Mouse (Mus musculus): Measurements from ENCODE around the gene Mesp1. TPM values are rescaled to one million over a fixed set of nuclear protein-coding genes. Genes with fewer than 3 reads are reported as not detected.
A peak's percentile ranks its signal among the peaks of the same experiment; 100 is the strongest.
"Not testable (repeated sequence)": the region's sequence is repeated elsewhere in the genome, so short reads cannot be mapped to it uniquely, and the experiment has no call there.

Mesp1 gene
- total RNA-seq, 1 experiment from 2014 or later = not detected

DNA sequence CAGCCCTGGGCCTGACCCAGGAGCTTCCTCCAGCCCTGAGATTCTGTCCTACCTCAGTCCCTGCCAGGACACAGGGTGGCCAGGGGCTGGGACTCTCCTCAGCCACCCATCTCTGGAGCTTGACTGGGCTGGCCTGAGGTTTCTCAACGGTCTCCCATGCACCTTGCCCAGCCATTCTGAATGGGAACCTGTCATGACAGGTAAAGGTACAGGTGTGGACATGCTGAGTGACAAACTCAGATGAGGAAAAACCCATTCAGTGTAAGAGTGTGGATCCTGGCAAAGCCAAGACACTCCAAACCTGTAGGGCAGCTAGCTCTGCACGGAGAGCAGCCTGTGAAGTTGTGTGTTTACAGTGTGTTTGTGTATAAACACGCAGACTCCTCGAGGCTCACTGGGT lies 6.7 kb upstream of the Mesp1 start:
- ATAC-seq (replicated peaks in 1 of 2; ENCODE audit: insufficient read depth in 1 of 2, low FRiP score in 2 of 2, low TSS enrichment in 1 of 2, low read depth in 1 of 2, poor library complexity in 2 of 2, severe bottlenecking in 2 of 2) = no peak

DNA sequence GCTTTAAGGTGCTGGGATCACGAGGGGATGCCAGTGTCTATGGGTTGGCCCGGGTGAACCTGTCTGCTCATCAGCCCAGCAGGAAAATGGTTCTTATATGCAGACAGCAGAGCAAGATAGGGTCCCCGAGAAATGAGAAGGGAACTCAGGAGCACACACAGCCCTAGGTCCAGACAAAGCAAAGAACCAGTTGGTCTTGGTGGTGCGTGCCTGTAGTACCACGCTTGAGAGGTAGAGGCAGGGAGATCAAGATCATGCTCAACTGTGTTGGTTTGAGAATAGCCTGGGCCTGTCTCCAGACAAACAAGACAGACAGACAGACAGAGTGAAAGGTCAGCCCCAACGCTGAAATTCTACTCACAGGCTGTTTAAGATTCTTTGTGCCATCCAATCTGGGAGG lies 5.9 kb upstream of the Mesp1 start:
- ATAC-seq (replicated peaks in 1 of 2; ENCODE audit: insufficient read depth in 1 of 2, low FRiP score in 2 of 2, low TSS enrichment in 1 of 2, low read depth in 1 of 2, poor library complexity in 2 of 2, severe bottlenecking in 2 of 2) = no peak

- peak; percentile 61 to 62; a peak in 3 of 4 replicates for ATAC-seq (replicated peaks in 1 of 2; ENCODE audit: insufficient read depth in 1 of 2, low FRiP score in 2 of 2, low TSS enrichment in 1 of 2, low read depth in 1 of 2, poor library complexity in 2 of 2, severe bottlenecking in 2 of 2)
Observed at GRCm38 (mm10) chr7:79799048-79799447, 5.5 kb upstream of the Mesp1 start.

DNA sequence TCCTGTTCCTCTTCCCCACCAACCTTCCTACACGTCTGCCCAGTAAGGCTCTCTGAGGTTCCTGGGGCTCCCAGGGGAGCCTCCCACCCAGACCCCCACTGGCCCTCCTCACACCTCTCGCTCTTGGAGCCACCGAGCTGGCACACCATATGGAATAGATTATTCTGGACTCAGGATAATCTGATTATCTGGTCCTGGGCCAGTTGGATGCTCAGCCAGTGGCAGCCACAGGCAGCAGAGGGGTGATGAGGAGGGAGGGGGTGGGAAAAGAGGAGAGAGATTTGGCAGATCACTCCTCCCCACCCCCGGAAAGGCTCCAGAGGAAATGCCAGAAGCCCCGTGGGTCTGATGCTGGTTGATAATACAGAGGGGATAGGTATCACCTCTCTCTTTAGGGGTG lies 5.0 kb upstream of the Mesp1 start:
- ATAC-seq (replicated peaks in 1 of 2; ENCODE audit: insufficient read depth in 1 of 2, low FRiP score in 2 of 2, low TSS enrichment in 1 of 2, low read depth in 1 of 2, poor library complexity in 2 of 2, severe bottlenecking in 2 of 2) = no peak

DNA sequence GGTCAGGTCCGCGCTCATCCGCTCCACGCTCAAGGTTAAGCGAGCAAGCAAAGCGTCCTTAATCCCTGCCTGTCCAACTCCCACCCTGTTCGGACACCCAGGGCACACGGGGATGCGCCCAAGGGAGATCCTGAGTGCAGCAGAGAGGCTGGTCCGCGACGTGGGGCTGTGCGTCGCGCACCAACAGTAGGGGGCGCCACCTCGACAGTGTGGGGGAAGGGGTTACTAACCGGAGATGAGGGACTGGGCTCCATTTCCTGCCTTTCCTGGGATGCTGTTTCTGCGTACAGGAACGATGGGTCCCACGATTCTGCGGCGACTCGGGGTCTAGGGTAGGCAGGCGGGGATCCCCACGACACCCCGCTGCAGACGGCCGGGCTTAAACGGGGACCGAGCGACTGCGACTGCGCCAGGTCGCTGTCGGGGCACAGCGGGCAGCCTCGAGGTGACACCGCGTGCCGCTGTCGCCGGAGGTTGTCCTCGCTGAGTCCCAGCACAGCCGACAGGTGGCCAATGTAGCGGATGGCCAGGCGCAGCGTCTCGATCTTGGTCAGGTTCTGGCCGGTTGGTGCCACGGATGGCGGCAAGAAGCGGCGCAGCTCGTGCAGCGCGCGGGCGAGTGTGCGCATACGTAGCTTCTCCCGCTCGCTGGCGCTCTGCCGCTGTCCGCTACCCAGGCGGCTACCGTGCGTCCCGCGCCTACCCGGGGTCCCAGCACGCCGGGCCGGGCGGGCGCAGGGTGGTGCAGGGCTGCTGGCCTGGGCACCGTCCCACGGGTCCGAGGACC lies 760 bp downstream of the Mesp1 start:
- ATAC-seq (replicated peaks in 1 of 2; ENCODE audit: insufficient read depth in 1 of 2, low FRiP score in 2 of 2, low TSS enrichment in 1 of 2, low read depth in 1 of 2, poor library complexity in 2 of 2, severe bottlenecking in 2 of 2) = peak; percentile 8 to 41; a peak in 3 of 4 replicates

DNA sequence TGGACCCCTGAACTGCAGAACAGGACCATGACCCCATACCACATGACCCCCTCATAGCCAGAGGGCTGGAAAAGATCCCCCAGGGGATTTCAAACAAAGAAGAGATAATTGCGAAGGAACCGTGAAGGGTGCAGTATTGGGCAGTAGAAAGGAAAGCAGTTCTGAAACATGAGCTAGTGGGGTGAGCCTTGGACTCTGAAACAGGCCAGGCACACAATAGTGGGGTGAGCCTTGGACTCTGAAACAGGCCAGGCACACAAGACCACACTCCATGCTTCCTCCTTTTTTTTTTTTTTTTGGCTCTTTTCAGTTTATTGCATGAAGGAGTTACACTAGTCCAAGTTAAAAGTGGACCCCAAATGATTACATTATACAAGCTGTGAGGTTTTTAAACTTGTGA lies 3.8 kb downstream of the Mesp1 start:
- ATAC-seq (replicated peaks in 1 of 2; ENCODE audit: insufficient read depth in 1 of 2, low FRiP score in 2 of 2, low TSS enrichment in 1 of 2, low read depth in 1 of 2, poor library complexity in 2 of 2, severe bottlenecking in 2 of 2) = not testable (repeated sequence)

- peak; percentile 55 to 74 for ATAC-seq (replicated peaks in 1 of 2; ENCODE audit: insufficient read depth in 1 of 2, low FRiP score in 2 of 2, low TSS enrichment in 1 of 2, low read depth in 1 of 2, poor library complexity in 2 of 2, severe bottlenecking in 2 of 2)
Observed at GRCm38 (mm10) chr7:79786295-79786694, 7.3 kb downstream of the Mesp1 start.

GRCm38 (mm10) chr7:79782516-79782855 lies 11.1 kb downstream of the Mesp1 start:
- no peak for ATAC-seq (replicated peaks in 1 of 2; ENCODE audit: insufficient read depth in 1 of 2, low FRiP score in 2 of 2, low TSS enrichment in 1 of 2, low read depth in 1 of 2, poor library complexity in 2 of 2, severe bottlenecking in 2 of 2)

DNA sequence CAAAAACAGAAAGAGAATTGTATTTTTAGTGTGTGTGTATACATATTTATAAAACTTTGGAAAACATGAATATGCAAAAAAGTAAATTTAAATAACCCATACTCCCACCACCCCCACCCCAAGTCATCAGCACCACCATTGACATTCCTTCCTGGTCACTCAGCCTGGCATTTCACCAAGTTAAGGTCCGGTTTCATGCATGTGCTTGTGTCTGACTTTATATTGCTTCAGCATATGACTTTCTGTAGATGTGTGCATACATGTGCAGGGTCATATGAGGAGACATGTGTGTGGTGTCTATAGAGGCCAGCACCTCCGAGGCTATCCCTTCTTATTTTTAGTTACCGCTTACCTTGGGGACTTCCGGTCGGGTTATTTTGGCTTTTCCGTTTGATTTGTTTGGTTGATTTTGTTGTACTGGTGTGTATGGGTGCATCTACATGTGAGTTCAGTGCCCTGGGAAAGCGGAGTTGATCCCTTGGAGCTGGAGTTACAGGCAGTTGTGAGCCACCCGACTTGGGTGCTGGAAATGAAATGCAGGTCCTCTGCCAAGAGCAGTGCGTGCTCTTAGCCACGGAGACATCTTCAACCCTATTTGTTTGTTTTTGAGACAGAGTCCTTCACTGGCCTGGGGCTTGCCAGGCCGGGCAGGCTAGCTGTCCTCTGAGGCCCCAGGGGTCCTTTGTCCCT lies 11.6 kb downstream of the Mesp1 start:
- no peak for ATAC-seq (replicated peaks in 1 of 2; ENCODE audit: insufficient read depth in 1 of 2, low FRiP score in 2 of 2, low TSS enrichment in 1 of 2, low read depth in 1 of 2, poor library complexity in 2 of 2, severe bottlenecking in 2 of 2)

GRCm38 (mm10) chr7:79780647-79781626 lies 12.7 kb downstream of the Mesp1 start:
- peak; percentile 91 to 94 for ATAC-seq (replicated peaks in 1 of 2; ENCODE audit: insufficient read depth in 1 of 2, low FRiP score in 2 of 2, low TSS enrichment in 1 of 2, low read depth in 1 of 2, poor library complexity in 2 of 2, severe bottlenecking in 2 of 2)

DNA sequence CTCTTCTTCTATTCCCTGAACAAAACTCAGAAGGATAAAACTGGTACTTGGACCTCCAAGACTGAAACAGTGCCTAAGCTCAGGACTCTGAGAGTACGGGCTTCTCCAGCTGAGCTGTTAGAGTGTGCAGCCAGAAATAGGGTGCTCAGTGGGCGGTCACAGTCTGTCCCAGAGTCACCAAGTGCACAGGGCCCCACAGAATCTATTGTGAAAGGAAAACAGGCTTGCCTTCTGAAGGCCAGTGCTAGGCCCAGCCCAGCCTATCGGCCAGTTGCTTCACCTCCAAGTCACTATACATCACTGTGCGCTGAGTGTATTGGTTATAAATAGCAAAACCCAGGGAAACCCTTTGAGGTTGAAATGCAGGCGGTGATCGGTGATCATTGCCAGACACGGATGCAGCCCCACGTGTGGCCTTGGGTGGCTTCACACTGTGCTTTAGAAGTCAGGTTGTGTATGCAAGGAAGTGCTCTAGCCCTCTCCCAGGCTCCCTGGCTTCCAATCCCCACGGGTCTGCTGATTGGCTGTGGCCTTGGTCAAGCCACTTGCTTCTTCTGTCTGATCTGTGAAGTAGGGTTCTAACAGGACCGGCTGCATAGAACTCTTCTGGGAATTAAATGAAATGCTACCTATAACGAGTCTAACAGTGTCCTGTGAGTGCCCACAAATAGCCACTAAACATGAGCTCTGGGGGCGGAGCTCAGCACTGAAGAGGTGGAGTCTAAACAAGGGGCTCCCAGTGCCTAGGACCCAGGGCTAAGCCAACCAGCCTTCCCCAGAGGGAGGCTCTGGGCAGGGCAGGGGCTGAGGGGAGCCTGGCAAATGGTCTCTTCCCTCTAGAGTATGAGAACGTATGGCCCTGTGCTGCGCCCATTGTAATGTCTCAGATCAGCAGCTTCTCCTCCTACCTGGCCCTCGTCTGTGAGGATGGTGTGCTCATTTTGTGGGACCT lies 21.8 kb downstream of the Mesp1 start:
- no peak for ATAC-seq (replicated peaks in 1 of 2; ENCODE audit: insufficient read depth in 1 of 2, low FRiP score in 2 of 2, low TSS enrichment in 1 of 2, low read depth in 1 of 2, poor library complexity in 2 of 2, severe bottlenecking in 2 of 2)

DNA sequence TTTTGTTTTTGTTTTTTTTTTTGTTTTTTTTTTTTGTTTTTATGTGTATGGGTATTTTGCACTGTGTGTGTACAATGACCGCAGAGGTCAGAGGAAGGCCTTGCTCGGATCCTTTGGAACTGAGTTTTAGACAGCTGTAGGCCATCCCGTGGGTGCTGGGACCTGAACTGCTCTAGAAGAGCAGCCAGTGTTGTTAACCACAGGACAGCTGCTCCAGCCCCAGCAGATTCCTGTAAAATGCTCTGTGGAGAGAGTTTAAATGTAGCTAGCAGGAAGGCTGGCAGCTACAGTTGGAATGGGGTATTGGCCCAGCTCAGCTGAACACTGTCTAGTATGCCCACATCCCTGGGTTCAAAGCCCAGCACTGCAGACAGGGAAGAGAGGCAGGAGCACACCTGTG lies 23.9 kb downstream of the Mesp1 start:
- no peak for ATAC-seq (replicated peaks in 1 of 2; ENCODE audit: insufficient read depth in 1 of 2, low FRiP score in 2 of 2, low TSS enrichment in 1 of 2, low read depth in 1 of 2, poor library complexity in 2 of 2, severe bottlenecking in 2 of 2)

DNA sequence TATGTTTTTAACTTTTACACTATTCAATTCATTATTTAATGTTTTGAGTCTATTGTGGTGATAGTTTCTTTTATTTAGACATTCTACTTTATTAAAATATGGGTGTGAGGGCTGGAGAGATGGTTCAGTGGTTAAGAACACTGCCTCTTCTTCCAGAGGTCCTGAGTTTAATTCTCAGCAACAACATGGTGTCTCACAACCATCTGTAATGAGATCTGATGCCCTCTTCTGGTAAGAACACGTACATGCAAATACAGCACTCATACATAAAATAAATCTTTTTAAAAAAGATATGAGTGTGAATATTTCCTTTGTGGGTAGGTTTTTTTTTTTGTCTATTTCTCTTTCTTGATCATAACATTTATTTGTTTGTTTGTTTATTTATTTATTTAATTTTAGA lies 27.6 kb downstream of the Mesp1 start:
- no peak for ATAC-seq (replicated peaks in 1 of 2; ENCODE audit: insufficient read depth in 1 of 2, low FRiP score in 2 of 2, low TSS enrichment in 1 of 2, low read depth in 1 of 2, poor library complexity in 2 of 2, severe bottlenecking in 2 of 2)

DNA sequence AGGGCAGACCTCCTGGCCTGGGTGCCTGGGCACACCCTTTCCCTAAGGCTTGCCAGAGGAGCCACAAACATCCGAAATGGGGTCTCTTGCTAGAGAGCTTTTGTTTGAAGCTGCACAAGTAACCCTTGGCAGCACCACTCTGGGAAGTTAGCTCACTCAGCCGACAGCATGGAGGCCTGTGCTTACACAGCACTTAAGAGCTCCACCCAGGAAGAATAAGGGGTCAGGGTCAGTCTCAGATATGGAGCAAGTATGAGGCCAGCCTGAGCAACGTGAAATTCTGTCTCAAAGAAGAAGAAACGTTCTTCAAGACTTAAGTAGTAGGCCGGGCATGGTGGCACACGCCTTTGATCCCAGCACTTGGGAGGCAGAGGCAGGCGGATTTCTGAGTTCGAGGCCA lies 31.5 kb downstream of the Mesp1 start:
- no peak for ATAC-seq (replicated peaks in 1 of 2; ENCODE audit: insufficient read depth in 1 of 2, low FRiP score in 2 of 2, low TSS enrichment in 1 of 2, low read depth in 1 of 2, poor library complexity in 2 of 2, severe bottlenecking in 2 of 2)

GRCm38 (mm10) chr7:79761124-79761876 lies 32.3 kb downstream of the Mesp1 start:
- no peak for ATAC-seq (replicated peaks in 1 of 2; ENCODE audit: insufficient read depth in 1 of 2, low FRiP score in 2 of 2, low TSS enrichment in 1 of 2, low read depth in 1 of 2, poor library complexity in 2 of 2, severe bottlenecking in 2 of 2)

GRCm38 (mm10) chr7:79759766-79760165 lies 33.8 kb downstream of the Mesp1 start:
- ATAC-seq (replicated peaks in 1 of 2; ENCODE audit: insufficient read depth in 1 of 2, low FRiP score in 2 of 2, low TSS enrichment in 1 of 2, low read depth in 1 of 2, poor library complexity in 2 of 2, severe bottlenecking in 2 of 2) = no peak
